ENCODE assay signal across 8 mouse cellular contexts in genomic region chr2:36214023-36214422, GRCm38 (mm10). TPM values are rescaled to one million over a fixed set of nuclear protein-coding genes. Genes with fewer than 3 reads are reported as not detected.
DNase-seq lines count a peak whose midpoint lies in the region; ATAC-seq and TF ChIP-seq lines count a peak whose summit lies in the region.

No protein-coding gene starts in this region.

- peak overlapping the region; percentile 53 for H3K4me2 ChIP-seq in heart, embryonic 13.5 days
- peak overlapping the region; percentile 36 for H3K4me2 ChIP-seq in kidney, postnatal 0 days (ENCODE audit: low read length)
- H3K4me2 ChIP-seq in liver, embryonic 11.5 days, result peak overlapping the region; percentile 49

- H3K4me3 ChIP-seq in heart, embryonic 13.5 days, result no peak overlapping the region
- H3K4me3 ChIP-seq in kidney, postnatal 0 days (replicated peaks; ENCODE audit: low read depth, low read length), result no peak overlapping the region
- no peak overlapping the region for H3K4me3 ChIP-seq in liver, embryonic 11.5 days (ENCODE audit: low read depth, low read length)

- H3K9ac ChIP-seq in heart, embryonic 13.5 days, result 0 out of 2 replicates have a peak overlapping the region, but pooled peaks have one; percentile 17
- H3K9ac ChIP-seq in kidney, postnatal 0 days (ENCODE audit: low read depth, low read length), result no peak overlapping the region
- H3K9ac ChIP-seq in liver, embryonic 11.5 days (ENCODE audit: low read depth, low read length), result no peak overlapping the region

- peak overlapping the region; percentile 72 for H3K27ac ChIP-seq in heart, embryonic 13.5 days (replicated peaks)
- no peak overlapping the region for H3K27ac ChIP-seq in kidney, postnatal 0 days
- H3K27ac ChIP-seq in liver, embryonic 11.5 days (ENCODE audit: low read depth, low read length), result no peak overlapping the region

- H3K36me3 ChIP-seq in heart, embryonic 13.5 days, result no peaks in the 10 kb centered on the region
- H3K36me3 ChIP-seq in kidney, postnatal 0 days (ENCODE audit: insufficient read depth, low read length), result no peaks in the 10 kb centered on the region
- no peaks in the 10 kb centered on the region for H3K36me3 ChIP-seq in liver, embryonic 11.5 days (ENCODE audit: control insufficient read depth, insufficient read depth, low read length)
- H3K36me3 ChIP-seq in splenic B cell, adult 2 months (ENCODE audit: control insufficient read depth, insufficient read depth, low read length, poor library complexity, severe bottlenecking), result no peaks in the 10 kb centered on the region

- TF ChIP-seq CTCF in brain, embryonic 14.5 days (IDR thresholded peaks at IDR 0.05; ENCODE audit: borderline replicate concordance, extremely low read depth, insufficient read depth, insufficient read length), result peak; percentile 94
- TF ChIP-seq CTCF in kidney, postnatal 0 days (IDR thresholded peaks at IDR 0.05; ENCODE audit: low read depth), result peak; percentile 88

- no peaks in the 10 kb centered on the region for H3K9me3 ChIP-seq in heart, embryonic 13.5 days
- H3K9me3 ChIP-seq in kidney, postnatal 0 days (replicated peaks; ENCODE audit: low read length), result no peaks in the 10 kb centered on the region
- no peaks in the 10 kb centered on the region for H3K9me3 ChIP-seq in liver, embryonic 11.5 days (ENCODE audit: control insufficient read depth, low read length)

- peaks cover 33% of the 10 kb centered on the region for H3K27me3 ChIP-seq in heart, embryonic 13.5 days (replicated peaks)
- H3K27me3 ChIP-seq in kidney, postnatal 0 days (ENCODE audit: insufficient read depth, low read length), result no peaks in the 10 kb centered on the region
- H3K27me3 ChIP-seq in liver, embryonic 11.5 days (replicated peaks; ENCODE audit: control insufficient read depth, insufficient read depth, low read length), result peaks cover 19% of the 10 kb centered on the region
- no peaks in the 10 kb centered on the region for H3K27me3 ChIP-seq in splenic B cell, adult 2 months (ENCODE audit: control insufficient read depth, insufficient read depth, low read length, poor library complexity, severe bottlenecking)

- 5% methylated on average over 8 of the region's 8 CpGs for WGBS in heart, embryonic 13.5 days
- 4% methylated on average over 8 of the region's 8 CpGs for WGBS in kidney, postnatal 0 days
- 8% methylated on average over 8 of the region's 8 CpGs for WGBS in liver, embryonic 11.5 days

- DNase-seq in CD4-positive, CD25-positive, alpha-beta regulatory T cell, adult 2 months (ENCODE audit: low read depth, low spot score), result peak; percentile 88
- DNase-seq in brain, embryonic 14.5 days (ENCODE audit: low read depth), result peak; percentile 93
- DNase-seq in kidney, postnatal 0 days (ENCODE audit: low spot score), result peak; percentile 95
- peak; percentile 79 for DNase-seq in liver, embryonic 11.5 days (ENCODE audit: low spot score)
- DNase-seq in naive thymus-derived CD4-positive, alpha-beta T cell, adult 2 months (ENCODE audit: low read depth), result peak; percentile 87
- peak; percentile 85 for DNase-seq in splenic B cell, adult 2 months (ENCODE audit: low read depth, low spot score)

- peak; percentile 83 for ATAC-seq in erythroid progenitor cell, adult 5-6 weeks (replicated peaks; ENCODE audit: low FRiP score, poor library complexity, severe bottlenecking)
- 0 out of 2 replicates have a peak, but pooled peaks have one; percentile 20 for ATAC-seq in heart, embryonic 13.5 days (ENCODE audit: extremely low read depth, insufficient number of reproducible peaks, low FRiP score, low TSS enrichment)
- ATAC-seq in kidney, postnatal 0 days (replicated peaks; ENCODE audit: low FRiP score, low read depth), result peak; percentile 71
- peak; percentile 66 for ATAC-seq in liver, embryonic 11.5 days (replicated peaks; ENCODE audit: low FRiP score)

- peaks cover 60% of the 10 kb centered on the region for H3K4me1 ChIP-seq in heart, embryonic 13.5 days
- peaks cover 18% of the 10 kb centered on the region; the same call in 1 of the 2 replicates for H3K4me1 ChIP-seq in kidney, postnatal 0 days (replicated peaks; ENCODE audit: insufficient read depth, low read length)
- peaks cover 8% of the 10 kb centered on the region; the same call in 1 of the 2 replicates for H3K4me1 ChIP-seq in liver, embryonic 11.5 days (replicated peaks; ENCODE audit: control insufficient read depth, insufficient read depth, low read length)

- no peak for TF ChIP-seq POLR2A in brain, embryonic 14.5 days (IDR thresholded peaks at IDR 0.05; ENCODE audit: borderline replicate concordance, extremely low read depth, insufficient read depth, insufficient read length, poor library complexity, severe bottlenecking)

RNA-seq across cellular contexts. Expression of gene Ptgs1, which starts 16.2 kb away (rescaled TPM):
- 2.3 and 3.0 TPM in 2 replicates for polyA plus RNA-seq in brain, embryonic 14.5 days (2012; rRNA removed)
- 17.7 and 18.4 TPM in 2 replicates for total RNA-seq in erythroid progenitor cell, adult 5-6 weeks (2015; ENCODE audit: low replicate concordance)
- 3.6 and 5.4 TPM in 2 replicates for total RNA-seq in erythroid progenitor cell, adult 5-6 weeks (2017; ENCODE audit: low replicate concordance)
- 23.3 and 25.2 TPM in 2 replicates for polyA plus RNA-seq in heart, embryonic 13.5 days (2015; fragmentation: Nextera tagmentation; extraction: Ambion mirVana)
- polyA plus RNA-seq in kidney, postnatal 0 days (2015; fragmentation: Nextera tagmentation; extraction: Ambion mirVana), result 41.9 and 42.0 TPM in 2 replicates
- polyA plus RNA-seq in liver, embryonic 11.5 days (2014; fragmentation: Nextera tagmentation; extraction: Ambion mirVana), result 28.6 and 30.3 TPM in 2 replicates

Comparison
In these comparisons a context has a peak if more than half of its experiments do, and no peak if none do; other contexts are left out.
1. ATAC-seq: peak in every context shown above with its lines; median percentile 83 in erythroid progenitor cell, adult 5-6 weeks; 71 in kidney, postnatal 0 days; 66 in liver, embryonic 11.5 days; 20 in heart, embryonic 13.5 days.